Mouse (Mus musculus) erythroblast, embryonic 14.5 days (primary cell): ENCODE results near the gene Olfr323.

Experiments used
- GATA1 ChIP-seq: IDR thresholded peaks from 2 replicates; pipeline ENCODE4 v1.6.1; 2012; ENCODE audit warnings: low read length, inconsistent platforms, mixed read lengths
- TAL1 ChIP-seq: IDR thresholded peaks from 3 replicates; pipeline ENCODE4 v1.6.1; 2012; ENCODE audit warnings: low read length, inconsistent platforms, mixed read lengths

DNA sequence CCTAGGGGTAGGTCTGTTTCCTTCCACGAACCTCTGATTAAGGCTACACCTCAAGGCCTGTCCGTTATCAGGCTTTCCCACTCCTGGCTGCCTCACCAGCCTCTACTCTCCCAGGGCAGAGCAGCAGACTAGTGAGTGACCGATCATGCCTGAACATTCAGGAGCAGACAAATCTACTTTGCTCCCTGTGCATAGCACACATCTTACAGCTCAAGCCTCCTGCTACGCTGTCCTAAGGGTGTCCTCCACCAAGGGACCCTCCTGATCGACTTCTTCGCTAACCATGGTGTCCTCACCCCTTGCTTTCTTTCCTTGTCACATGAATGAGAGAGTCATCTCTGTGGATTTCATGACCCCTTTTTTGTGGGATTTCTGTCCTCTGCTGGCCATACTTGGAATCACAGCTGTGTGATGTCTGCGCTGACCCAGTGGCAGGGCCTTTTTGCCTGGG is 42.4 kb downstream of the Olfr323 start:
- TF ChIP-seq TAL1 (0 out of 3 replicates have a peak, but pooled peaks have one; percentile 32), GATA1 (no peak)
